Comparison of ENCODE assay signal across 9 mouse cellular contexts in genomic region chr7:139648107-139648824, GRCm38 (mm10). TPM values are rescaled to one million over a fixed set of nuclear protein-coding genes. Genes with fewer than 3 reads are reported as not detected.
DNase-seq lines count a peak whose midpoint lies in the region; ATAC-seq and TF ChIP-seq lines count a peak whose summit lies in the region.
"Had no signal": no experiment of that assay in that cellular context is flagged by ENCODE, and none has a peak within 500 bp of the region (broad histone marks: within the 10 kb centered on the region; RNA-seq: fewer than 3 reads in every experiment).

No protein-coding gene starts in this region.

- 38% methylated on average over 9 of the region's 10 CpGs for WGBS in liver, postnatal 0 days (ENCODE audit: insufficient replicate concordance)

- DNase-seq in CD4-positive helper T cell, adult 2 months (ENCODE audit: low read depth, low spot score) = peak; percentile 85
- peak; percentile 90 to 94 for DNase-seq in adrenal gland, adult 18-20 months (ENCODE audit: low spot score in 2 of 2)
- peak; percentile 94 for DNase-seq in embryo, embryonic 11 days
- peak; percentile 9 for DNase-seq in gonadal fat pad, adult 2 months (ENCODE audit: low read depth)
- DNase-seq in kidney, postnatal 14 days = peak; percentile 93
- DNase-seq in liver, postnatal 0 days = peak; percentile 90
- DNase-seq in ovary, postnatal 10 days (ENCODE audit: low spot score) = peak; percentile 83
- DNase-seq in thymus, postnatal 10 days (ENCODE audit: low spot score in 2 of 2) = peak; percentile 75 to 97

- H3K36me3 ChIP-seq in liver, postnatal 0 days (replicated peaks; ENCODE audit: insufficient read depth, low read length) = no peaks in the 10 kb centered on the region
- H3K36me3 ChIP-seq: limb, embryonic 12.5 days had no signal

- no peaks in the 10 kb centered on the region for H3K9me3 ChIP-seq in liver, postnatal 0 days (ENCODE audit: low read length)
- H3K9me3 ChIP-seq: limb, embryonic 12.5 days had no signal

- no peak overlapping the region for H3K27ac ChIP-seq in liver, postnatal 0 days (ENCODE audit: low read depth)
- H3K27ac ChIP-seq: limb, embryonic 12.5 days had no signal

- no peak for ATAC-seq in liver, postnatal 0 days

- H3K27me3 ChIP-seq in liver, postnatal 0 days (ENCODE audit: insufficient read depth, low read length) = no peaks in the 10 kb centered on the region

- peak; percentile 87 for TF ChIP-seq CTCF in liver, postnatal 0 days (IDR thresholded peaks at IDR 0.05; ENCODE audit: low read depth)

- H3K9ac ChIP-seq in liver, postnatal 0 days (replicated peaks) = no peak overlapping the region
- H3K9ac ChIP-seq: limb, embryonic 12.5 days had no signal

- TF ChIP-seq EP300 in liver, postnatal 0 days (IDR thresholded peaks at IDR 0.05; ENCODE audit: low read depth) = no peak

- no peaks in the 10 kb centered on the region for H3K4me1 ChIP-seq in liver, postnatal 0 days (ENCODE audit: insufficient read depth)
- H3K4me1 ChIP-seq: limb, embryonic 12.5 days had no signal

- H3K4me2 ChIP-seq in liver, postnatal 0 days (ENCODE audit: low read depth, low read length) = no peak overlapping the region
- H3K4me2 ChIP-seq: limb, embryonic 12.5 days had no signal

- H3K4me3 ChIP-seq in liver, postnatal 0 days (ENCODE audit: low read depth, low read length) = no peak overlapping the region
- H3K4me3 ChIP-seq: limb, embryonic 12.5 days had no signal

RNA-seq across cellular contexts. Expression of gene Cfap46, which starts 35.4 kb away (rescaled TPM):
- under 1 TPM; 0.64 to 0.93 TPM for total RNA-seq in adrenal gland, adult 18-20 months (2021)
- polyA plus RNA-seq in gonadal fat pad, adult 2 months (2012; rRNA removed) = 1.6 and 2.4 TPM in 2 replicates
- not detected in 2 replicates for polyA plus RNA-seq in liver, postnatal 0 days (2015; fragmentation: Nextera tagmentation; extraction: Ambion mirVana)

Comparison
In these comparisons a context has a peak if more than half of its experiments do, and no peak if none do; other contexts are left out.
1. DNase-seq: peak in every context shown above with its lines; median percentile 94 in embryo, embryonic 11 days; 93 in kidney, postnatal 14 days; 92 in adrenal gland, adult 18-20 months; 90 in liver, postnatal 0 days; 86 in thymus, postnatal 10 days; 85 in CD4-positive helper T cell, adult 2 months; 83 in ovary, postnatal 10 days; 9 in gonadal fat pad, adult 2 months.